Mouse (Mus musculus): Measurements from ENCODE around the gene Cfd. TPM values are rescaled to one million over a fixed set of nuclear protein-coding genes. Genes with fewer than 3 reads are reported as not detected.

Cfd gene
- polyA plus RNA-seq, 1 experiment from 2014 or later = not detected

GRCm38 (mm10) chr10:79874290-79874862, 16.3 kb upstream of the Cfd start, which contains the start of the genes Prtn3 and Plppr3:
Gene Prtn3, plus strand, starts transcription at chr10:79874476.
Gene Plppr3, minus strand, starts transcription at chr10:79874634.
- Histone ChIP-seq H3K27ac (ENCODE audit: low read depth, low read length) (peak within 1 kb of the TSS; percentile 78), H3K9me3 (ENCODE audit: control insufficient read depth, low read length) (no peaks in the 10 kb centered on the region), H3K4me1 (replicated peaks; ENCODE audit: control insufficient read depth, insufficient read depth, low read length) (peaks cover 10% of the 10 kb centered on the region; the same call in 1 of the 2 replicates), H3K36me3 (ENCODE audit: control insufficient read depth, insufficient read depth, low read length) (peaks cover 4% of the 10 kb centered on the region), H3K27me3 (ENCODE audit: control insufficient read depth, insufficient read depth, low read length) (no peaks in the 10 kb centered on the region), H3K4me2 (ENCODE audit: low read depth, low read length, severe bottlenecking) (peak within 1 kb of the TSS; percentile 79), H3K4me3 (ENCODE audit: low read depth, low read length) (peak within 1 kb of the TSS; percentile 78), H3K9ac (ENCODE audit: low read length) (peak within 1 kb of the TSS; percentile 97)
- under 1% methylated on average over 48 of the region's 57 CpGs for WGBS
- ATAC-seq (replicated peaks; ENCODE audit: low FRiP score) = peak; percentile 89
- DNase-seq (ENCODE audit: low spot score) = peak; percentile 91

GRCm38 (mm10) chr10:79877174-79877573, 13.5 kb upstream of the Cfd start:
- H3K9me3 ChIP-seq (ENCODE audit: control insufficient read depth, low read length) = no peaks in the 10 kb centered on the region
- 60% methylated on average over 1 of the region's 1 CpGs for WGBS
- no peaks in the 10 kb centered on the region for H3K36me3 ChIP-seq (ENCODE audit: control insufficient read depth, insufficient read depth, low read length)
- no peak overlapping the region for H3K27ac ChIP-seq (ENCODE audit: low read depth, low read length)
- no peak overlapping the region for H3K4me2 ChIP-seq (ENCODE audit: low read depth, low read length, severe bottlenecking)
- peaks cover 4% of the 10 kb centered on the region for H3K27me3 ChIP-seq (ENCODE audit: control insufficient read depth, insufficient read depth, low read length)
- peaks cover 13% of the 10 kb centered on the region; the same call in 1 of the 2 replicates for H3K4me1 ChIP-seq (replicated peaks; ENCODE audit: control insufficient read depth, insufficient read depth, low read length)
- no peak for ATAC-seq (replicated peaks; ENCODE audit: low FRiP score)
- no peak for DNase-seq (ENCODE audit: low spot score)
- H3K9ac ChIP-seq (ENCODE audit: low read length) = no peak overlapping the region
- no peak overlapping the region for H3K4me3 ChIP-seq (ENCODE audit: low read depth, low read length)

GRCm38 (mm10) chr10:79877757-79878156, 12.9 kb upstream of the Cfd start:
- Histone ChIP-seq H3K27ac (ENCODE audit: low read depth, low read length) (no peak overlapping the region), H3K9ac (ENCODE audit: low read length) (no peak overlapping the region), H3K4me3 (ENCODE audit: low read depth, low read length) (no peak overlapping the region), H3K27me3 (ENCODE audit: control insufficient read depth, insufficient read depth, low read length) (peaks cover 9% of the 10 kb centered on the region), H3K4me1 (replicated peaks; ENCODE audit: control insufficient read depth, insufficient read depth, low read length) (peaks cover 10% of the 10 kb centered on the region; the same call in 1 of the 2 replicates), H3K4me2 (ENCODE audit: low read depth, low read length, severe bottlenecking) (no peak overlapping the region), H3K36me3 (ENCODE audit: control insufficient read depth, insufficient read depth, low read length) (no peaks in the 10 kb centered on the region), H3K9me3 (ENCODE audit: control insufficient read depth, low read length) (no peaks in the 10 kb centered on the region)
- WGBS = 51% methylated on average over 12 of the region's 12 CpGs
- DNase-seq (ENCODE audit: low spot score) (no peak), ATAC-seq (replicated peaks; ENCODE audit: low FRiP score) (no peak)

GRCm38 (mm10) chr10:79879527-79879926, 11.1 kb upstream of the Cfd start:
- Histone ChIP-seq H3K4me2 (ENCODE audit: low read depth, low read length, severe bottlenecking) (no peak overlapping the region), H3K27me3 (ENCODE audit: control insufficient read depth, insufficient read depth, low read length) (peaks cover 22% of the 10 kb centered on the region), H3K4me1 (replicated peaks; ENCODE audit: control insufficient read depth, insufficient read depth, low read length) (peaks cover 5% of the 10 kb centered on the region; the same call in 1 of the 2 replicates), H3K36me3 (ENCODE audit: control insufficient read depth, insufficient read depth, low read length) (no peaks in the 10 kb centered on the region), H3K9ac (ENCODE audit: low read length) (no peak overlapping the region), H3K27ac (ENCODE audit: low read depth, low read length) (no peak overlapping the region), H3K9me3 (ENCODE audit: control insufficient read depth, low read length) (no peaks in the 10 kb centered on the region), H3K4me3 (ENCODE audit: low read depth, low read length) (no peak overlapping the region)
- ATAC-seq (replicated peaks; ENCODE audit: low FRiP score) = no peak
- WGBS = 69% methylated on average over 3 of the region's 3 CpGs
- DNase-seq (ENCODE audit: low spot score) = no peak

- Histone ChIP-seq H3K27ac (ENCODE audit: low read depth, low read length) (no peak overlapping the region), H3K4me1 (replicated peaks; ENCODE audit: control insufficient read depth, insufficient read depth, low read length) (peaks cover 4% of the 10 kb centered on the region; the same call in 1 of the 2 replicates), H3K9ac (ENCODE audit: low read length) (no peak overlapping the region), H3K4me2 (ENCODE audit: low read depth, low read length, severe bottlenecking) (no peak overlapping the region), H3K36me3 (ENCODE audit: control insufficient read depth, insufficient read depth, low read length) (no peaks in the 10 kb centered on the region), H3K27me3 (ENCODE audit: control insufficient read depth, insufficient read depth, low read length) (peaks cover 22% of the 10 kb centered on the region), H3K9me3 (ENCODE audit: control insufficient read depth, low read length) (no peaks in the 10 kb centered on the region), H3K4me3 (ENCODE audit: low read depth, low read length) (no peak overlapping the region)
- DNase-seq (ENCODE audit: low spot score) (no peak), ATAC-seq (replicated peaks; ENCODE audit: low FRiP score) (no peak)
- 16% methylated on average over 9 of the region's 9 CpGs for WGBS
These were observed 9.9 kb upstream of the Cfd start for GRCm38 (mm10) chr10:79880721-79881120.

GRCm38 (mm10) chr10:79881981-79882380, 8.7 kb upstream of the Cfd start:
- ATAC-seq (replicated peaks; ENCODE audit: low FRiP score) = no peak
- H3K36me3 ChIP-seq (ENCODE audit: control insufficient read depth, insufficient read depth, low read length) = no peaks in the 10 kb centered on the region
- H3K27ac ChIP-seq (ENCODE audit: low read depth, low read length) = no peak overlapping the region
- no peaks in the 10 kb centered on the region for H3K9me3 ChIP-seq (ENCODE audit: control insufficient read depth, low read length)
- DNase-seq (ENCODE audit: low spot score) = no peak
- no peak overlapping the region for H3K4me3 ChIP-seq (ENCODE audit: low read depth, low read length)
- H3K27me3 ChIP-seq (ENCODE audit: control insufficient read depth, insufficient read depth, low read length) = peaks cover 22% of the 10 kb centered on the region
- 6% methylated on average over 22 of the region's 22 CpGs for WGBS
- H3K4me2 ChIP-seq (ENCODE audit: low read depth, low read length, severe bottlenecking) = 0 out of 2 replicates have a peak overlapping the region, but pooled peaks have one; percentile 20
- peaks cover 4% of the 10 kb centered on the region; the same call in 1 of the 2 replicates for H3K4me1 ChIP-seq (replicated peaks; ENCODE audit: control insufficient read depth, insufficient read depth, low read length)
- H3K9ac ChIP-seq (ENCODE audit: low read length) = peak overlapping the region; percentile 27; the same call in 1 of the 2 replicates

- WGBS = 17% methylated on average over 22 of the region's 22 CpGs
- H3K4me1 ChIP-seq (replicated peaks; ENCODE audit: control insufficient read depth, insufficient read depth, low read length) = peaks cover 4% of the 10 kb centered on the region; the same call in 1 of the 2 replicates
- H3K4me2 ChIP-seq (ENCODE audit: low read depth, low read length, severe bottlenecking) = no peak overlapping the region
- no peak overlapping the region for H3K4me3 ChIP-seq (ENCODE audit: low read depth, low read length)
- DNase-seq (ENCODE audit: low spot score) = peak; percentile 89
- no peaks in the 10 kb centered on the region for H3K36me3 ChIP-seq (ENCODE audit: control insufficient read depth, insufficient read depth, low read length)
- ATAC-seq (replicated peaks; ENCODE audit: low FRiP score) = peak; percentile 57; the same call in 1 of the 2 replicates
- H3K9ac ChIP-seq (ENCODE audit: low read length) = no peak overlapping the region
- H3K9me3 ChIP-seq (ENCODE audit: control insufficient read depth, low read length) = no peaks in the 10 kb centered on the region
- no peak overlapping the region for H3K27ac ChIP-seq (ENCODE audit: low read depth, low read length)
- H3K27me3 ChIP-seq (ENCODE audit: control insufficient read depth, insufficient read depth, low read length) = peaks cover 22% of the 10 kb centered on the region
These were observed 7.2 kb upstream of the Cfd start for GRCm38 (mm10) chr10:79883297-79884084.

GRCm38 (mm10) chr10:79884446-79884845, 6.2 kb upstream of the Cfd start:
- Histone ChIP-seq H3K9ac (ENCODE audit: low read length) (no peak overlapping the region), H3K36me3 (ENCODE audit: control insufficient read depth, insufficient read depth, low read length) (no peaks in the 10 kb centered on the region), H3K27me3 (ENCODE audit: control insufficient read depth, insufficient read depth, low read length) (peaks cover 22% of the 10 kb centered on the region), H3K9me3 (ENCODE audit: control insufficient read depth, low read length) (no peaks in the 10 kb centered on the region), H3K4me2 (ENCODE audit: low read depth, low read length, severe bottlenecking) (no peak overlapping the region), H3K27ac (ENCODE audit: low read depth, low read length) (no peak overlapping the region), H3K4me3 (ENCODE audit: low read depth, low read length) (no peak overlapping the region), H3K4me1 (replicated peaks; ENCODE audit: control insufficient read depth, insufficient read depth, low read length) (peaks cover 4% of the 10 kb centered on the region; the same call in 1 of the 2 replicates)
- DNase-seq (ENCODE audit: low spot score) = no peak
- WGBS = 82% methylated on average over 4 of the region's 4 CpGs
- no peak for ATAC-seq (replicated peaks; ENCODE audit: low FRiP score)
